Mouse (Mus musculus) liver, embryonic 11.5 days (tissue): Measurements from ENCODE around the gene Wnt8b. TPM values are rescaled to one million over a fixed set of nuclear protein-coding genes. Genes with fewer than 3 reads are reported as not detected.

Experiments used
- ATAC-seq: fragments of 200-750 bp; cut with Nextera tagmentation; replicated peaks from 2 replicates; pipeline ENCODE4 v1.8.0; 2017; ENCODE audit warnings: moderate number of reproducible peaks, mild to moderate bottlenecking, moderate TSS enrichment, moderate library complexity; ENCODE audit not compliant: low FRiP score
- DNase-seq: peaks from one replicate; pipeline ENCODE4 v3.0.0-alpha.2; 2017; ENCODE audit warnings: low spot score
- H3K27ac ChIP-seq: fragments of 300-500 bp; sonication (generic); 2 replicates; pipeline ENCODE4 v1.5.1; 2014; ENCODE audit warnings: mild to moderate bottlenecking, low read depth, low read length, control low read depth
- H3K27me3 ChIP-seq: fragments of 300-500 bp; sonication (generic); replicated peaks from 2 replicates; pipeline ENCODE4 v1.6.1; 2014; ENCODE audit warnings: low read length, mixed read lengths; ENCODE audit not compliant: control insufficient read depth, insufficient read depth
- H3K36me3 ChIP-seq: fragments of 300-500 bp; sonication (generic); 2 replicates; pipeline ENCODE4 v1.6.1; 2014; ENCODE audit warnings: mild to moderate bottlenecking, low read length, moderate library complexity, mixed read lengths; ENCODE audit not compliant: control insufficient read depth, insufficient read depth
- H3K4me1 ChIP-seq: fragments of 300-500 bp; sonication (generic); replicated peaks from 2 replicates; pipeline ENCODE4 v1.6.1; 2014; ENCODE audit warnings: low read length, mixed read lengths; ENCODE audit not compliant: control insufficient read depth, insufficient read depth
- H3K4me2 ChIP-seq: fragments of 300-500 bp; sonication (generic); 2 replicates; pipeline ENCODE4 v1.6.1; 2014; ENCODE audit warnings: mild to moderate bottlenecking, control low read depth, moderate library complexity
- H3K4me3 ChIP-seq: fragments of 300-500 bp; sonication (generic); 2 replicates; pipeline ENCODE4 v1.5.1; 2014; ENCODE audit warnings: low read depth, low read length, control low read depth
- H3K9ac ChIP-seq: fragments of 300-500 bp; sonication (generic); 2 replicates; pipeline ENCODE4 v1.6.1; 2014; ENCODE audit warnings: low read depth, low read length, control low read depth
- H3K9me3 ChIP-seq: fragments of 300-500 bp; sonication (generic); 2 replicates; pipeline ENCODE4 v1.6.1; 2016; ENCODE audit warnings: low read length, inconsistent platforms, mixed read lengths; ENCODE audit not compliant: control insufficient read depth
- WGBS: fragments of 180-500 bp; shearing (Covaris S2); extraction: QIAGEN DNeasy Blood & Tissue Kit; methylation state at CpG from one replicate; pipeline ENCODE4 v1.1.7; 2014; 5-methylcytosine and 5-hydroxymethylcytosine counted together
- polyA plus RNA-seq: library from polyadenylated mRNA; unstranded; fragments of >200 nt; fragmentation: Nextera tagmentation; extraction: Ambion mirVana; gene quantifications from 2 replicates; pipeline ENCODE4 v1.2.1, GENCODE M21; 2014

Wnt8b gene
- polyA plus RNA-seq, 1 experiment from 2014 or later = not detected

- Histone ChIP-seq H3K9me3 (no peaks in the 10 kb centered on the region), H3K27ac (no peak overlapping the region), H3K36me3 (no peaks in the 10 kb centered on the region), H3K9ac (no peak overlapping the region), H3K27me3 (peaks cover 13% of the 10 kb centered on the region), H3K4me1 (no peaks in the 10 kb centered on the region), H3K4me2 (no peak overlapping the region), H3K4me3 (no peak overlapping the region)
- ATAC-seq = no peak
- 64% methylated on average over 5 of the region's 5 CpGs for WGBS
- no peak for DNase-seq
These were observed 7.0 kb downstream of the Wnt8b start for GRCm38 (mm10) chr19:44500240-44500639.

GRCm38 (mm10) chr19:44501925-44502324 is 8.7 kb downstream of the Wnt8b start:
- no peak overlapping the region for H3K9ac ChIP-seq
- H3K27ac ChIP-seq = no peak overlapping the region
- no peaks in the 10 kb centered on the region for H3K4me1 ChIP-seq
- DNase-seq (no peak), ATAC-seq (no peak)
- H3K4me3 ChIP-seq = no peak overlapping the region
- 71% methylated on average over 6 of the region's 6 CpGs for WGBS
- no peak overlapping the region for H3K4me2 ChIP-seq
- peaks cover 16% of the 10 kb centered on the region for H3K27me3 ChIP-seq
- no peaks in the 10 kb centered on the region for H3K9me3 ChIP-seq
- H3K36me3 ChIP-seq = no peaks in the 10 kb centered on the region

GRCm38 (mm10) chr19:44502741-44503140 is 9.5 kb downstream of the Wnt8b start:
- Histone ChIP-seq H3K4me1 (no peaks in the 10 kb centered on the region), H3K9me3 (no peaks in the 10 kb centered on the region), H3K4me2 (no peak overlapping the region), H3K27me3 (peaks cover 13% of the 10 kb centered on the region), H3K36me3 (no peaks in the 10 kb centered on the region), H3K9ac (no peak overlapping the region), H3K4me3 (no peak overlapping the region), H3K27ac (no peak overlapping the region)
- 72% methylated on average over 4 of the region's 4 CpGs for WGBS
- DNase-seq (no peak), ATAC-seq (no peak)

GRCm38 (mm10) chr19:44510534-44511175 is 17.4 kb downstream of the Wnt8b start:
- no peaks in the 10 kb centered on the region for H3K9me3 ChIP-seq
- H3K9ac ChIP-seq = no peak overlapping the region
- no peaks in the 10 kb centered on the region for H3K36me3 ChIP-seq
- DNase-seq = no peak
- no peak for ATAC-seq
- no peak overlapping the region for H3K27ac ChIP-seq
- H3K4me2 ChIP-seq = peak overlapping the region; percentile 71
- H3K4me1 ChIP-seq = no peaks in the 10 kb centered on the region
- H3K4me3 ChIP-seq = peak overlapping the region; percentile 8; the same call in 1 of the 2 replicates
- WGBS = 6% methylated on average over 12 of the region's 12 CpGs
- H3K27me3 ChIP-seq = peaks cover 71% of the 10 kb centered on the region

GRCm38 (mm10) chr19:44511451-44512231 is 18.4 kb downstream of the Wnt8b start:
- H3K9me3 ChIP-seq = no peaks in the 10 kb centered on the region
- no peak overlapping the region for H3K9ac ChIP-seq
- H3K4me1 ChIP-seq = no peaks in the 10 kb centered on the region
- H3K27me3 ChIP-seq = peaks cover 78% of the 10 kb centered on the region
- H3K27ac ChIP-seq = no peak overlapping the region
- H3K4me3 ChIP-seq = peak overlapping the region; percentile 47
- peak overlapping the region; percentile 71 for H3K4me2 ChIP-seq
- no peaks in the 10 kb centered on the region for H3K36me3 ChIP-seq
- DNase-seq (no peak), ATAC-seq (no peak)
- under 1% methylated on average over 66 of the region's 66 CpGs for WGBS

GRCm38 (mm10) chr19:44512601-44513000 is 19.3 kb downstream of the Wnt8b start:
- no peak for DNase-seq
- 15% methylated on average over 5 of the region's 5 CpGs for WGBS
- no peak overlapping the region for H3K27ac ChIP-seq
- no peak overlapping the region for H3K4me3 ChIP-seq
- no peaks in the 10 kb centered on the region for H3K4me1 ChIP-seq
- H3K27me3 ChIP-seq = peaks cover 87% of the 10 kb centered on the region
- H3K9me3 ChIP-seq = no peaks in the 10 kb centered on the region
- ATAC-seq = no peak
- no peak overlapping the region for H3K4me2 ChIP-seq
- no peak overlapping the region for H3K9ac ChIP-seq
- H3K36me3 ChIP-seq = no peaks in the 10 kb centered on the region

- DNase-seq (no peak), ATAC-seq (no peak)
- H3K4me2 ChIP-seq = no peak overlapping the region
- no peak overlapping the region for H3K27ac ChIP-seq
- H3K4me3 ChIP-seq = no peak overlapping the region
- no peak overlapping the region for H3K9ac ChIP-seq
- H3K36me3 ChIP-seq = no peaks in the 10 kb centered on the region
- no peaks in the 10 kb centered on the region for H3K9me3 ChIP-seq
- H3K4me1 ChIP-seq = no peaks in the 10 kb centered on the region
- WGBS = 25% methylated on average over 11 of the region's 11 CpGs
- H3K27me3 ChIP-seq = peaks cover 91% of the 10 kb centered on the region
These were observed 20.0 kb downstream of the Wnt8b start for GRCm38 (mm10) chr19:44513054-44513833.

GRCm38 (mm10) chr19:44513921-44514482 is 20.7 kb downstream of the Wnt8b start:
- H3K9me3 ChIP-seq = no peaks in the 10 kb centered on the region
- 35% methylated on average over 7 of the region's 7 CpGs for WGBS
- no peak overlapping the region for H3K4me2 ChIP-seq
- no peak for ATAC-seq
- no peaks in the 10 kb centered on the region for H3K36me3 ChIP-seq
- no peaks in the 10 kb centered on the region for H3K4me1 ChIP-seq
- no peak for DNase-seq
- no peak overlapping the region for H3K9ac ChIP-seq
- no peak overlapping the region for H3K4me3 ChIP-seq
- H3K27me3 ChIP-seq = peaks cover 86% of the 10 kb centered on the region
- H3K27ac ChIP-seq = no peak overlapping the region
